Mouse (Mus musculus): ENCODE results near the gene Ppp1ca. TPM values are rescaled to one million over a fixed set of nuclear protein-coding genes. Genes with fewer than 3 reads are reported as not detected.

Ppp1ca gene
- polyA plus RNA-seq, 1 experiment from 2014 or later = 666 TPM

- Histone ChIP-seq H3K27me3 (no peaks in the 10 kb centered on the region), H3K36me3 (peaks cover 28% of the 10 kb centered on the region), H3K9me3 (replicated peaks) (no peaks in the 10 kb centered on the region), H3K27ac (peak within 1 kb of the TSS; percentile 89), H3K4me1 (replicated peaks) (peaks cover 56% of the 10 kb centered on the region), H3K9ac (peak within 1 kb of the TSS; percentile 98), H3K4me3 (peak within 1 kb of the TSS; percentile 84), H3K4me2 (peak within 1 kb of the TSS; percentile 87)
- 63% methylated on average over 4 of the region's 4 CpGs for WGBS
- no peak for ATAC-seq (replicated peaks; ENCODE audit: insufficient number of reproducible peaks, insufficient read depth, low FRiP score, low read depth)
Observed at GRCm38 (mm10) chr19:4190831-4191334, 982 bp upstream of the Ppp1ca start, which contains the start of gene Tbc1d10c. TSS of gene Tbc1d10c (minus strand) at chr19:4191284.

GRCm38 (mm10) chr19:4192251-4192985 lies 553 bp downstream of the Ppp1ca start:
- WGBS = under 1% methylated on average over 52 of the region's 52 CpGs
- Histone ChIP-seq H3K9me3 (replicated peaks) (no peaks in the 10 kb centered on the region), H3K4me3 (peak overlapping the region; percentile 84), H3K4me1 (replicated peaks) (peaks cover 54% of the 10 kb centered on the region), H3K27me3 (no peaks in the 10 kb centered on the region), H3K27ac (peak overlapping the region; percentile 89), H3K9ac (peak overlapping the region; percentile 98), H3K36me3 (peaks cover 40% of the 10 kb centered on the region), H3K4me2 (peak overlapping the region; percentile 87)
- peak; percentile 57 for ATAC-seq (replicated peaks; ENCODE audit: insufficient number of reproducible peaks, insufficient read depth, low FRiP score, low read depth)

GRCm38 (mm10) chr19:4193129-4193528 lies 1.3 kb downstream of the Ppp1ca start:
- ATAC-seq (replicated peaks; ENCODE audit: insufficient number of reproducible peaks, insufficient read depth, low FRiP score, low read depth) = no peak
- peaks cover 48% of the 10 kb centered on the region for H3K4me1 ChIP-seq (replicated peaks)
- peak overlapping the region; percentile 89 for H3K27ac ChIP-seq
- peak overlapping the region; percentile 84 for H3K4me3 ChIP-seq
- H3K4me2 ChIP-seq = peak overlapping the region; percentile 87
- H3K9me3 ChIP-seq (replicated peaks) = no peaks in the 10 kb centered on the region
- H3K27me3 ChIP-seq = no peaks in the 10 kb centered on the region
- H3K9ac ChIP-seq = peak overlapping the region; percentile 98
- WGBS = 51% methylated on average over 6 of the region's 6 CpGs
- H3K36me3 ChIP-seq = peaks cover 46% of the 10 kb centered on the region

- Histone ChIP-seq H3K27ac (no peak overlapping the region), H3K27me3 (no peaks in the 10 kb centered on the region), H3K36me3 (peaks cover 46% of the 10 kb centered on the region), H3K9me3 (replicated peaks) (no peaks in the 10 kb centered on the region), H3K4me1 (replicated peaks) (peaks cover 48% of the 10 kb centered on the region), H3K9ac (no peak overlapping the region), H3K4me2 (peak overlapping the region; percentile 87), H3K4me3 (peak overlapping the region; percentile 84; the same call in 1 of the 2 replicates)
- ATAC-seq (replicated peaks; ENCODE audit: insufficient number of reproducible peaks, insufficient read depth, low FRiP score, low read depth) = no peak
- WGBS = 77% methylated on average over 8 of the region's 8 CpGs
Observed at GRCm38 (mm10) chr19:4194021-4194724, 2.3 kb downstream of the Ppp1ca start.

GRCm38 (mm10) chr19:4194776-4195650 lies 3.1 kb downstream of the Ppp1ca start:
- no peak overlapping the region for H3K4me3 ChIP-seq
- H3K4me2 ChIP-seq = no peak overlapping the region
- H3K4me1 ChIP-seq (replicated peaks) = peaks cover 50% of the 10 kb centered on the region
- H3K36me3 ChIP-seq = peaks cover 48% of the 10 kb centered on the region
- no peak for ATAC-seq (replicated peaks; ENCODE audit: insufficient number of reproducible peaks, insufficient read depth, low FRiP score, low read depth)
- no peak overlapping the region for H3K9ac ChIP-seq
- no peak overlapping the region; the same call in 1 of the 2 replicates for H3K27ac ChIP-seq
- 67% methylated on average over 12 of the region's 12 CpGs for WGBS
- no peaks in the 10 kb centered on the region for H3K9me3 ChIP-seq (replicated peaks)
- H3K27me3 ChIP-seq = no peaks in the 10 kb centered on the region

GRCm38 (mm10) chr19:4196048-4196447 lies 4.2 kb downstream of the Ppp1ca start:
- H3K36me3 ChIP-seq = peaks cover 48% of the 10 kb centered on the region

GRCm38 (mm10) chr19:4196548-4196947 lies 4.7 kb downstream of the Ppp1ca start:
- no peaks in the 10 kb centered on the region for H3K27me3 ChIP-seq
- no peak overlapping the region for H3K4me2 ChIP-seq
- no peak for ATAC-seq (replicated peaks; ENCODE audit: insufficient number of reproducible peaks, insufficient read depth, low FRiP score, low read depth)
- H3K36me3 ChIP-seq = peaks cover 48% of the 10 kb centered on the region
- peaks cover 51% of the 10 kb centered on the region for H3K4me1 ChIP-seq (replicated peaks)
- H3K9me3 ChIP-seq (replicated peaks) = no peaks in the 10 kb centered on the region
- WGBS = 33% methylated on average over 5 of the region's 5 CpGs
- 0 out of 2 replicates have a peak overlapping the region, but pooled peaks have one; percentile 12 for H3K27ac ChIP-seq
- H3K9ac ChIP-seq = no peak overlapping the region
- H3K4me3 ChIP-seq = no peak overlapping the region

More at GRCm38 (mm10) chr19:4196048-4196447, 4.2 kb downstream of the Ppp1ca start:
- Histone ChIP-seq H3K4me1 (replicated peaks) (peaks cover 55% of the 10 kb centered on the region), H3K27ac (peak overlapping the region; percentile 12; the same call in 1 of the 2 replicates), H3K27me3 (no peaks in the 10 kb centered on the region), H3K4me3 (no peak overlapping the region), H3K4me2 (no peak overlapping the region), H3K9ac (no peak overlapping the region), H3K9me3 (replicated peaks) (no peaks in the 10 kb centered on the region)
- no peak for ATAC-seq (replicated peaks; ENCODE audit: insufficient number of reproducible peaks, insufficient read depth, low FRiP score, low read depth)
- 56% methylated on average over 2 of the region's 2 CpGs for WGBS

- WGBS = 60% methylated on average over 3 of the region's 3 CpGs
- Histone ChIP-seq H3K4me1 (replicated peaks) (peaks cover 54% of the 10 kb centered on the region), H3K27ac (no peak overlapping the region), H3K36me3 (peaks cover 48% of the 10 kb centered on the region), H3K4me3 (no peak overlapping the region), H3K9ac (no peak overlapping the region), H3K9me3 (replicated peaks) (no peaks in the 10 kb centered on the region), H3K27me3 (no peaks in the 10 kb centered on the region), H3K4me2 (no peak overlapping the region)
- ATAC-seq (replicated peaks; ENCODE audit: insufficient number of reproducible peaks, insufficient read depth, low FRiP score, low read depth) = no peak
Observed at GRCm38 (mm10) chr19:4197180-4197579, 5.3 kb downstream of the Ppp1ca start.

- WGBS = under 1% methylated on average over 34 of the region's 34 CpGs
- Histone ChIP-seq H3K27ac (peak within 1 kb of the TSS; percentile 74), H3K27me3 (peaks cover 10% of the 10 kb centered on the region), H3K4me2 (peak within 1 kb of the TSS; percentile 92), H3K9ac (peak within 1 kb of the TSS; percentile 71), H3K4me1 (replicated peaks) (peaks cover 30% of the 10 kb centered on the region), H3K4me3 (peak within 1 kb of the TSS; percentile 66), H3K9me3 (replicated peaks) (no peaks in the 10 kb centered on the region), H3K36me3 (peaks cover 15% of the 10 kb centered on the region)
- peak; percentile 73 for ATAC-seq (replicated peaks; ENCODE audit: insufficient number of reproducible peaks, insufficient read depth, low FRiP score, low read depth)
Observed at GRCm38 (mm10) chr19:4201291-4201909, 9.5 kb downstream of the Ppp1ca start, which contains the start of gene Rad9a. TSS of gene Rad9a (minus strand) at chr19:4201662.

- Histone ChIP-seq H3K27ac (peak overlapping the region; percentile 74; the same call in 1 of the 2 replicates), H3K4me2 (peak overlapping the region; percentile 92), H3K4me1 (replicated peaks) (peaks cover 22% of the 10 kb centered on the region), H3K36me3 (peaks cover 10% of the 10 kb centered on the region; the same call in 1 of the 2 replicates), H3K4me3 (peak overlapping the region; percentile 66), H3K9ac (peak overlapping the region; percentile 71), H3K27me3 (peaks cover 15% of the 10 kb centered on the region), H3K9me3 (replicated peaks) (no peaks in the 10 kb centered on the region)
- no peak for ATAC-seq (replicated peaks; ENCODE audit: insufficient number of reproducible peaks, insufficient read depth, low FRiP score, low read depth)
- WGBS = 32% methylated on average over 7 of the region's 7 CpGs
Observed at GRCm38 (mm10) chr19:4202149-4202548, 10.3 kb downstream of the Ppp1ca start.

All from heart, embryonic 15.5 days (tissue).